Mouse (Mus musculus) E14TG2a.4 (cell line): ENCODE measurements around the gene Camsap1.

ENCODE experiments used
- CTCF ChIP-seq: conservative IDR thresholded peaks from 2 replicates; pipeline ENCODE4 v1.5.1; 2014; ENCODE audit warnings: low read length
- NANOG ChIP-seq: IDR thresholded peaks from 2 replicates; pipeline ENCODE4 v1.6.1; 2014; ENCODE audit warnings: borderline replicate concordance, low read length, mixed read lengths
- POU5F1 ChIP-seq: IDR thresholded peaks from 2 replicates; pipeline ENCODE4 v1.6.1; 2014; ENCODE audit warnings: low read length, borderline replicate concordance

- no peak for TF ChIP-seq CTCF
- no peak for TF ChIP-seq POU5F1
- no peak for TF ChIP-seq NANOG
Observed at GRCm38 (mm10) chr2:25887226-25887625, 95.9 kb downstream of the Camsap1 start.
